Mouse (Mus musculus) stomach, postnatal 0 days (tissue): ENCODE measurements around the gene Pole2. TPM values are rescaled to one million over a fixed set of nuclear protein-coding genes. Genes with fewer than 3 reads are reported as not detected.

Experiments used
- ATAC-seq: fragments of 200-750 bp; cut with Nextera tagmentation; 2 replicates; pipeline ENCODE4 v1.8.0; 2017; ENCODE audit not compliant: low FRiP score, low TSS enrichment
- DNase-seq: peaks from one replicate; pipeline ENCODE4 v3.0.0-alpha.2; 2016; ENCODE audit warnings: low spot score
- H3K27ac ChIP-seq: fragments of 300-500 bp; sonication (generic); replicated peaks from 2 replicates; pipeline ENCODE4 v1.5.1; 2014; ENCODE audit warnings: mild to moderate bottlenecking, control low read depth
- H3K27me3 ChIP-seq: fragments of 300-500 bp; sonication (generic); 2 replicates; pipeline ENCODE4 v1.6.1; 2014; ENCODE audit warnings: low read length; ENCODE audit not compliant: control insufficient read depth, insufficient read depth
- H3K36me3 ChIP-seq: fragments of 300-500 bp; sonication (generic); 2 replicates; pipeline ENCODE4 v1.6.1; 2014; ENCODE audit warnings: low read length, mixed read lengths; ENCODE audit not compliant: control insufficient read depth, insufficient read depth
- H3K4me1 ChIP-seq: fragments of 300-500 bp; sonication (generic); replicated peaks from 2 replicates; pipeline ENCODE4 v1.6.1; 2014; ENCODE audit warnings: antibody characterized with exemption; ENCODE audit not compliant: control insufficient read depth, insufficient read depth
- H3K4me2 ChIP-seq: fragments of 300-500 bp; sonication (generic); replicated peaks from 2 replicates; pipeline ENCODE4 v1.6.1; 2014; ENCODE audit warnings: low read depth, mild to moderate bottlenecking, control low read depth, moderate library complexity
- H3K4me3 ChIP-seq: fragments of 300-500 bp; sonication (generic); 2 replicates; pipeline ENCODE4 v1.5.1; 2014; ENCODE audit warnings: low read depth, low read length, control low read depth
- H3K9ac ChIP-seq: fragments of 300-500 bp; sonication (generic); 2 replicates; pipeline ENCODE4 v1.6.1; 2014; ENCODE audit warnings: mild to moderate bottlenecking, low read length, control low read depth, mixed read lengths
- H3K9me3 ChIP-seq: fragments of 300-500 bp; sonication (generic); 2 replicates; pipeline ENCODE4 v1.6.1; 2016; ENCODE audit warnings: low read length; ENCODE audit not compliant: control insufficient read depth
- CTCF ChIP-seq: IDR thresholded peaks from 2 replicates; pipeline ENCODE4 v1.5.1; 2016; ENCODE audit warnings: antibody characterized with exemption, low read depth, mild to moderate bottlenecking, moderate library complexity
- EP300 ChIP-seq: optimal IDR thresholded peaks from 2 replicates; pipeline ENCODE3; 2016; ENCODE audit warnings: antibody characterized with exemption
- WGBS: fragments of 180-500 bp; shearing (Covaris S2); extraction: QIAGEN DNeasy Blood & Tissue Kit; methylation state at CpG from one replicate; pipeline ENCODE4 v1.1.7; 2014; 5-methylcytosine and 5-hydroxymethylcytosine counted together
- polyA plus RNA-seq: library from polyadenylated mRNA; unstranded; fragments of >200 nt; fragmentation: Nextera tagmentation; extraction: Ambion mirVana; gene quantifications from 2 replicates; pipeline ENCODE4 v1.2.1, GENCODE M21; 2015

The Pole2 gene
- polyA plus RNA-seq, 1 experiment from 2014 or later, result 9.0 TPM

GRCm38 (mm10) chr12:69186811-69187471, 41.1 kb downstream of the Pole2 start:
- 0 out of 2 replicates have a peak overlapping the region, but pooled peaks have one; percentile 9 for H3K27ac ChIP-seq
- ATAC-seq (no peak), DNase-seq (peak; percentile 33)
- no peaks in the 10 kb centered on the region for H3K9me3 ChIP-seq
- 49% methylated on average over 5 of the region's 5 CpGs for WGBS
- no peaks in the 10 kb centered on the region for H3K4me1 ChIP-seq
- peak overlapping the region; percentile 8; the same call in 1 of the 2 replicates for H3K4me2 ChIP-seq
- no peaks in the 10 kb centered on the region for H3K27me3 ChIP-seq
- peaks cover 5% of the 10 kb centered on the region; the same call in 1 of the 2 replicates for H3K36me3 ChIP-seq
- no peak overlapping the region for H3K4me3 ChIP-seq
- no peak overlapping the region for H3K9ac ChIP-seq
- no peak for TF ChIP-seq CTCF
- TF ChIP-seq EP300, result no peak

- Histone ChIP-seq H3K4me2 (peak overlapping the region; percentile 97), H3K9ac (peak overlapping the region; percentile 85; the same call in 1 of the 2 replicates), H3K36me3 (peaks cover 5% of the 10 kb centered on the region; the same call in 1 of the 2 replicates), H3K4me3 (peak overlapping the region; percentile 71), H3K9me3 (no peaks in the 10 kb centered on the region), H3K27ac (no peak overlapping the region), H3K27me3 (no peaks in the 10 kb centered on the region), H3K4me1 (no peaks in the 10 kb centered on the region)
- ATAC-seq (no peak), DNase-seq (no peak)
- 73% methylated on average over 7 of the region's 7 CpGs for WGBS
- TF ChIP-seq CTCF (no peak), EP300 (no peak)
These were observed 42.6 kb downstream of the Pole2 start for GRCm38 (mm10) chr12:69185371-69185770.

- DNase-seq, result peak; percentile 59
- peak overlapping the region; percentile 85 for H3K9ac ChIP-seq
- no peak for TF ChIP-seq CTCF
- TF ChIP-seq EP300, result no peak
- H3K27ac ChIP-seq, result peak overlapping the region; percentile 94
- peak overlapping the region; percentile 71 for H3K4me3 ChIP-seq
- no peaks in the 10 kb centered on the region for H3K9me3 ChIP-seq
- H3K4me2 ChIP-seq, result peak overlapping the region; percentile 97
- peaks cover 5% of the 10 kb centered on the region; the same call in 1 of the 2 replicates for H3K36me3 ChIP-seq
- WGBS, result under 1% methylated on average over 79 of the region's 86 CpGs
- H3K27me3 ChIP-seq, result no peaks in the 10 kb centered on the region
- peak; percentile 46 for ATAC-seq
- H3K4me1 ChIP-seq, result no peaks in the 10 kb centered on the region
These were observed 43.4 kb downstream of the Pole2 start for GRCm38 (mm10) chr12:69184342-69185295.

GRCm38 (mm10) chr12:69183583-69184308, 44.2 kb downstream of the Pole2 start, which contains the start of the genes Rpl36al and Mgat2:
Gene Rpl36al, minus strand, starts transcription at chr12:69184083.
Gene Mgat2, plus strand, starts transcription at chr12:69184157.
- H3K4me3 ChIP-seq, result peak within 1 kb of the TSS; percentile 71
- peak; percentile 99 for ATAC-seq
- H3K9ac ChIP-seq, result peak within 1 kb of the TSS; percentile 85
- WGBS, result under 1% methylated on average over 84 of the region's 84 CpGs
- peaks cover 5% of the 10 kb centered on the region; the same call in 1 of the 2 replicates for H3K36me3 ChIP-seq
- H3K4me1 ChIP-seq, result no peaks in the 10 kb centered on the region
- H3K27me3 ChIP-seq, result no peaks in the 10 kb centered on the region
- peak within 1 kb of the TSS; percentile 97 for H3K4me2 ChIP-seq
- peak within 1 kb of the TSS; percentile 94 for H3K27ac ChIP-seq
- DNase-seq, result peak; percentile 98
- no peaks in the 10 kb centered on the region for H3K9me3 ChIP-seq
- TF ChIP-seq EP300, result peak; percentile 72
- TF ChIP-seq CTCF, result no peak

GRCm38 (mm10) chr12:69181800-69182199, 46.2 kb downstream of the Pole2 start:
- WGBS, result 87% methylated on average over 4 of the region's 4 CpGs
- H3K9me3 ChIP-seq, result no peaks in the 10 kb centered on the region
- no peak for DNase-seq
- no peak overlapping the region for H3K9ac ChIP-seq
- no peaks in the 10 kb centered on the region for H3K27me3 ChIP-seq
- H3K36me3 ChIP-seq, result peaks cover 2% of the 10 kb centered on the region; the same call in 1 of the 2 replicates
- no peak overlapping the region for H3K4me3 ChIP-seq
- H3K4me1 ChIP-seq, result no peaks in the 10 kb centered on the region
- H3K4me2 ChIP-seq, result no peak overlapping the region
- H3K27ac ChIP-seq, result no peak overlapping the region
- no peak for ATAC-seq
- no peak for TF ChIP-seq EP300
- no peak for TF ChIP-seq CTCF
